Mouse (Mus musculus): ENCODE data around the gene Trmt1.
A peak's percentile ranks its signal among the peaks of the same experiment; 100 is the strongest.

Gene Trmt1

GRCm38 (mm10) chr8:84695140-84695539 lies 9.0 kb downstream of the Trmt1 start:
- no peak for DNase-seq

- DNase-seq, result no peak
These were observed 11.3 kb downstream of the Trmt1 start for GRCm38 (mm10) chr8:84697166-84698130.

- DNase-seq, result no peak
These were observed 12.2 kb downstream of the Trmt1 start for GRCm38 (mm10) chr8:84698288-84698687.

- no peak for DNase-seq
These were observed 12.9 kb downstream of the Trmt1 start for GRCm38 (mm10) chr8:84698929-84699401.

- DNase-seq, result no peak
These were observed 13.8 kb downstream of the Trmt1 start for GRCm38 (mm10) chr8:84699861-84700322.

- no peak for DNase-seq
These were observed 14.4 kb downstream of the Trmt1 start for GRCm38 (mm10) chr8:84700526-84700925.

GRCm38 (mm10) chr8:84700941-84701911 lies 15.1 kb downstream of the Trmt1 start, which contains the start of gene Lyl1:
Gene Lyl1 (plus strand): TSS chr8:84701457.
- DNase-seq, result no peak

- DNase-seq, result no peak
These were observed 16.5 kb downstream of the Trmt1 start for GRCm38 (mm10) chr8:84702561-84702960.

GRCm38 (mm10) chr8:84702963-84703465 lies 16.9 kb downstream of the Trmt1 start:
- DNase-seq, result no peak

- DNase-seq, result no peak
These were observed 17.6 kb downstream of the Trmt1 start for GRCm38 (mm10) chr8:84703466-84704249.

- DNase-seq, result peak; percentile 68
These were observed 18.2 kb downstream of the Trmt1 start for GRCm38 (mm10) chr8:84704356-84704755.

- no peak for DNase-seq
These were observed 19.0 kb downstream of the Trmt1 start for GRCm38 (mm10) chr8:84704867-84705831.

- DNase-seq, result no peak
These were observed 19.9 kb downstream of the Trmt1 start for GRCm38 (mm10) chr8:84705960-84706359.

GRCm38 (mm10) chr8:84706610-84707266 lies 20.6 kb downstream of the Trmt1 start:
- no peak for DNase-seq

- DNase-seq, result no peak
These were observed 21.3 kb downstream of the Trmt1 start for GRCm38 (mm10) chr8:84707267-84707883.

GRCm38 (mm10) chr8:84708071-84708541 lies 22.0 kb downstream of the Trmt1 start:
- no peak for DNase-seq

- DNase-seq, result peak; percentile 84
These were observed 22.8 kb downstream of the Trmt1 start for GRCm38 (mm10) chr8:84708774-84709475.

- DNase-seq, result no peak
These were observed 23.8 kb downstream of the Trmt1 start for GRCm38 (mm10) chr8:84709931-84710330.

GRCm38 (mm10) chr8:84711312-84711711 lies 25.2 kb downstream of the Trmt1 start:
- no peak for DNase-seq
